Mouse (Mus musculus): ENCODE measurements around the gene Tmppe. TPM values are rescaled to one million over a fixed set of nuclear protein-coding genes. Genes with fewer than 3 reads are reported as not detected.

The Tmppe gene
- polyA plus RNA-seq, 1 experiment from 2014 or later = 6.7 TPM

GRCm38 (mm10) chr9:114449120-114449754, 48.3 kb downstream of the Tmppe start:
- H3K27me3 ChIP-seq = no peaks in the 10 kb centered on the region
- H3K27ac ChIP-seq (replicated peaks) = no peak overlapping the region
- H3K4me3 ChIP-seq = no peak overlapping the region
- no peak for ATAC-seq (ENCODE audit: low read depth)
- no peaks in the 10 kb centered on the region for H3K9me3 ChIP-seq
- 88% methylated on average over 13 of the region's 13 CpGs for WGBS
- H3K4me2 ChIP-seq = no peak overlapping the region
- no peaks in the 10 kb centered on the region for H3K4me1 ChIP-seq (replicated peaks)
- H3K9ac ChIP-seq = no peak overlapping the region
- 0 out of 2 replicates have a peak, but pooled peaks cover 3% of the 10 kb centered on the region for H3K36me3 ChIP-seq

- WGBS = 88% methylated on average over 7 of the region's 7 CpGs
- Histone ChIP-seq H3K9me3 (no peaks in the 10 kb centered on the region), H3K27ac (replicated peaks) (no peak overlapping the region), H3K4me3 (no peak overlapping the region), H3K9ac (no peak overlapping the region), H3K36me3 (peaks cover 11% of the 10 kb centered on the region; the same call in 1 of the 2 replicates), H3K4me2 (no peak overlapping the region), H3K27me3 (no peaks in the 10 kb centered on the region), H3K4me1 (replicated peaks) (no peaks in the 10 kb centered on the region)
- no peak for ATAC-seq (ENCODE audit: low read depth)
Measured at GRCm38 (mm10) chr9:114451615-114452014, 50.7 kb downstream of the Tmppe start.

GRCm38 (mm10) chr9:114452418-114452817, 51.5 kb downstream of the Tmppe start:
- Histone ChIP-seq H3K4me2 (no peak overlapping the region), H3K36me3 (peaks cover 19% of the 10 kb centered on the region), H3K27ac (replicated peaks) (no peak overlapping the region), H3K27me3 (no peaks in the 10 kb centered on the region), H3K9ac (no peak overlapping the region), H3K9me3 (no peaks in the 10 kb centered on the region), H3K4me1 (replicated peaks) (no peaks in the 10 kb centered on the region), H3K4me3 (no peak overlapping the region)
- no peak for ATAC-seq (ENCODE audit: low read depth)
- WGBS = 94% methylated on average over 6 of the region's 6 CpGs

- Histone ChIP-seq H3K9ac (no peak overlapping the region), H3K9me3 (no peaks in the 10 kb centered on the region), H3K36me3 (peaks cover 25% of the 10 kb centered on the region), H3K27me3 (no peaks in the 10 kb centered on the region), H3K4me1 (replicated peaks) (no peaks in the 10 kb centered on the region), H3K4me3 (no peak overlapping the region), H3K27ac (replicated peaks) (no peak overlapping the region), H3K4me2 (no peak overlapping the region)
- ATAC-seq (ENCODE audit: low read depth) = no peak
- WGBS = 74% methylated on average over 2 of the region's 2 CpGs
Measured at GRCm38 (mm10) chr9:114455420-114455819, 54.5 kb downstream of the Tmppe start.

Other genes starting within 250 kb of the Tmppe start
- gene Bcl2a1c, start 71.0 kb upstream of the Tmppe start, polyA plus RNA-seq (2015; fragmentation: Nextera tagmentation; extraction: Ambion mirVana) = not detected in 2 replicates
- gene Crtap, start 10.4 kb upstream of the Tmppe start, polyA plus RNA-seq (2015; fragmentation: Nextera tagmentation; extraction: Ambion mirVana) = 34.2 and 42.7 TPM in 2 replicates
- 22.9 and 26.9 TPM in 2 replicates for gene Glb1, start within 50 bp of the Tmppe start, polyA plus RNA-seq (2015; fragmentation: Nextera tagmentation; extraction: Ambion mirVana)
- gene Ccr4, start 103.8 kb downstream of the Tmppe start, polyA plus RNA-seq (2015; fragmentation: Nextera tagmentation; extraction: Ambion mirVana) = not detected in 2 replicates
- gene C130032M10Rik, start 114.6 kb downstream of the Tmppe start, polyA plus RNA-seq (2015; fragmentation: Nextera tagmentation; extraction: Ambion mirVana) = 0.44 TPM in 1 of 2 replicates, not detected in the other
- gene Trim71, start 163.3 kb downstream of the Tmppe start, polyA plus RNA-seq (2015; fragmentation: Nextera tagmentation; extraction: Ambion mirVana) = 0.32 and 0.55 TPM in 2 replicates
- gene Cnot10, start 239.1 kb downstream of the Tmppe start, polyA plus RNA-seq (2015; fragmentation: Nextera tagmentation; extraction: Ambion mirVana) = 57.1 and 62.2 TPM in 2 replicates

Measured in neural tube, embryonic 13.5 days (tissue).